Mouse (Mus musculus): ENCODE results near the gene Ogt.

- TF ChIP-seq POLR2A (IDR thresholded peaks at IDR 0.05; ENCODE audit: borderline replicate concordance, control insufficient read depth, low read depth, low read length) (no peak), CTCF (IDR thresholded peaks at IDR 0.05; ENCODE audit: control insufficient read depth, insufficient read depth, low read length) (no peak)
These were observed 93.4 kb downstream of the Ogt start for GRCm38 (mm10) chrX:101733288-101733687.
